Mouse (Mus musculus) heart, adult 2 months (tissue): ENCODE results near the gene Slc1a6.
A peak's percentile ranks its signal among the peaks of the same experiment; 100 is the strongest.

Experiments used
- CTCF ChIP-seq: fragments of 200-600 bp; IDR thresholded peaks from 2 replicates; pipeline ENCODE4 v1.8.1; 2022; ENCODE audit warnings: antibody characterized with exemption, mild to moderate bottlenecking, moderate library complexity
- EP300 ChIP-seq: fragments of 200-500 bp; IDR thresholded peaks from 2 replicates; pipeline ENCODE4 v1.6.1; 2011; ENCODE audit warnings: low read depth, low read length, control low read depth; ENCODE audit not compliant: insufficient read depth
- POLR2A ChIP-seq: fragments of 200-500 bp; IDR thresholded peaks from 2 replicates; pipeline ENCODE4 v1.6.1; 2011; ENCODE audit warnings: mild to moderate bottlenecking, low read depth, low read length, control low read depth; ENCODE audit not compliant: insufficient read depth

DNA sequence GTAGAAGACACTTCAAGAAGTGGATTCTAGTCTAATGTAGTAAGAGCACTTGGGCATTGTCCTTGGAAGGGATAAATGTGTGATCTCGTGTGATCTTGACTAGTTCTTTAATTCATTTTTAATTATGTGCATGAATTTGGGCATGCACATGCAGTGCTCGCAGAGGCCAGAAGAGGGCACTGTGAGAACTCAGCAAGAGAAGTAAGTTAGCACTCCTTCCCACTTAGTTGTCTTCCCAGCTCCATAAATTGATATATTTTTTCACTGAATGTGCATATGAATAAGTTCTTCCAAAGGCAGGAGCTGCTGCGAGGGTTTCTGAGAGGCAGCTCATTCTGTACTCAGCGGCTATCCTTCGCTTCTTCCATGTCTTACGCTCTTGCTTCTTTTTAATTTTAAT lies 24.3 kb upstream of the Slc1a6 start:
- TF ChIP-seq CTCF (peak; percentile 100; the same call in 1 of the 2 replicates), POLR2A (no peak), EP300 (no peak)
